Mouse (Mus musculus) ES-Bruce4 (cell line): ENCODE measurements around the gene Farsa.

ENCODE experiments used
- CTCF ChIP-seq: IDR thresholded peaks from one replicate; pipeline ENCODE4 v1.8.1; 2011; ENCODE audit warnings: low read depth, low read length
- POLR2A ChIP-seq: IDR thresholded peaks from one replicate; pipeline ENCODE4 v1.8.1; 2011; ENCODE audit warnings: low read length; ENCODE audit not compliant: insufficient read depth

- TF ChIP-seq CTCF (peak; percentile 99), POLR2A (no peak)
Observed at GRCm38 (mm10) chr8:84815547-84815946, 41.2 kb upstream of the Farsa start.
